Mouse (Mus musculus) ES-Bruce4 (cell line): ENCODE data around the gene Rnf26. TPM values are rescaled to one million over a fixed set of nuclear protein-coding genes. Genes with fewer than 3 reads are reported as not detected.

ENCODE experiments used
- H3K27ac ChIP-seq: 2 replicates; pipeline ENCODE4 v1.5.1; 2012; ENCODE audit warnings: low read length, inconsistent platforms; ENCODE audit not compliant: insufficient read depth
- H3K27me3 ChIP-seq: 2 replicates; pipeline ENCODE4 v1.6.1; 2012; ENCODE audit warnings: mild to moderate bottlenecking, low read length, inconsistent platforms; ENCODE audit not compliant: control insufficient read depth, poor library complexity, insufficient read depth, severe bottlenecking
- H3K36me3 ChIP-seq: 2 replicates; pipeline ENCODE4 v1.6.1; 2012; ENCODE audit warnings: inconsistent platforms, mild to moderate bottlenecking, low read length, moderate library complexity; ENCODE audit not compliant: control insufficient read depth, poor library complexity, insufficient read depth, severe bottlenecking
- H3K4me1 ChIP-seq: one replicate; pipeline ENCODE4 v1.8.1; 2011; ENCODE audit warnings: low read length; ENCODE audit not compliant: control insufficient read depth, insufficient read depth
- H3K4me3 ChIP-seq: 2 replicates; pipeline ENCODE4 v1.5.1; 2011; ENCODE audit warnings: low read depth, mild to moderate bottlenecking, low read length
- H3K9ac ChIP-seq: 2 replicates; pipeline ENCODE4 v1.6.1; 2012; ENCODE audit warnings: low read depth, mild to moderate bottlenecking, inconsistent platforms; ENCODE audit not compliant: poor library complexity, severe bottlenecking
- H3K9me3 ChIP-seq: replicated peaks from 2 replicates; pipeline ENCODE4 v1.6.1; 2012; ENCODE audit warnings: mild to moderate bottlenecking, low read length, inconsistent platforms; ENCODE audit not compliant: control insufficient read depth, poor library complexity, insufficient read depth, severe bottlenecking
- CTCF ChIP-seq: IDR thresholded peaks from one replicate; pipeline ENCODE4 v1.8.1; 2011; ENCODE audit warnings: low read depth, low read length
- EP300 ChIP-seq: IDR thresholded peaks from 2 replicates; pipeline ENCODE4 v1.6.1; 2011; ENCODE audit warnings: low read depth, low read length; ENCODE audit not compliant: insufficient read depth
- POLR2A ChIP-seq: IDR thresholded peaks from one replicate; pipeline ENCODE4 v1.8.1; 2011; ENCODE audit warnings: low read length; ENCODE audit not compliant: insufficient read depth
- polyA plus RNA-seq: library from polyadenylated mRNA; stranded (reverse); fragments of >200 nt; gene quantifications from 2 replicates; pipeline ENCODE4 v1.2.4, GENCODE M21; 2011; ENCODE audit warnings: low read depth; ENCODE audit not compliant: missing spikeins, insufficient read depth, insufficient read length

Gene Rnf26
- polyA plus RNA-seq, 1 experiment, result 34.1 TPM

DNA sequence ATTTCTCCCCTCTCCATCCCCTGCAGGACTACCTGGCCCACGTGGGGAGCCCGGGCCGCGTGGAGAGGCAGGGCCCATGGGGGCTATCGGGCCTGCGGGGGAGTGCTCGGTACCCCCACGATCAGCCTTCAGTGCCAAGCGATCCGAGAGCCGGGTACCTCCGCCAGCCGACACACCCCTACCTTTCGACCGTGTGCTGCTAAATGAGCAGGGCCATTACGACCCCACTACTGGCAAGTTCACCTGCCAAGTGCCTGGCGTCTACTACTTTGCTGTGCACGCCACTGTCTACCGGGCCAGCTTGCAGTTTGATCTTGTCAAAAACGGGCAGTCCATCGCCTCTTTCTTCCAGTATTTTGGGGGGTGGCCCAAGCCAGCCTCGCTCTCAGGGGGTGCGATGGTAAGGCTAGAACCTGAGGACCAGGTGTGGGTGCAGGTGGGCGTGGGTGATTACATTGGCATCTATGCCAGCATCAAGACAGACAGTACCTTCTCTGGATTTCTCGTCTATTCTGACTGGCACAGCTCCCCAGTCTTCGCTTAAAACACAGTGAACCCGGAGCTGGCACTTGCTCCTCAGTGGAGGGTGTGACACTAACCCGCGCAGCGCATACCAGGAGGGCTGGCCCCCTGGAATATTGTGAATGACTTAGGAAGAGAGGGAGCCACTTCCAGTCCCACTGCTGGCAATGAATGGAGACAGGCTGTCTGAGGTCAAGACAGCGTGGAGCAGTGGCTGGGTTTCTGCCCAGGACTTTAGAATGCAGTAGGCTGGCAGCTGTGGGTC, 4.9 kb downstream of the Rnf26 start:
- H3K27ac ChIP-seq, result no peak overlapping the region
- no peaks in the 10 kb centered on the region for H3K27me3 ChIP-seq
- 0 out of 2 replicates have a peak, but pooled peaks cover 3% of the 10 kb centered on the region for H3K36me3 ChIP-seq
- no peaks in the 10 kb centered on the region for H3K9me3 ChIP-seq
- TF ChIP-seq EP300 (no peak), POLR2A (no peak), CTCF (no peak)
- peak overlapping the region; percentile 38; the same call in 1 of the 2 replicates for H3K9ac ChIP-seq
- no peaks in the 10 kb centered on the region for H3K4me1 ChIP-seq
- peak overlapping the region; percentile 8 for H3K4me3 ChIP-seq

DNA sequence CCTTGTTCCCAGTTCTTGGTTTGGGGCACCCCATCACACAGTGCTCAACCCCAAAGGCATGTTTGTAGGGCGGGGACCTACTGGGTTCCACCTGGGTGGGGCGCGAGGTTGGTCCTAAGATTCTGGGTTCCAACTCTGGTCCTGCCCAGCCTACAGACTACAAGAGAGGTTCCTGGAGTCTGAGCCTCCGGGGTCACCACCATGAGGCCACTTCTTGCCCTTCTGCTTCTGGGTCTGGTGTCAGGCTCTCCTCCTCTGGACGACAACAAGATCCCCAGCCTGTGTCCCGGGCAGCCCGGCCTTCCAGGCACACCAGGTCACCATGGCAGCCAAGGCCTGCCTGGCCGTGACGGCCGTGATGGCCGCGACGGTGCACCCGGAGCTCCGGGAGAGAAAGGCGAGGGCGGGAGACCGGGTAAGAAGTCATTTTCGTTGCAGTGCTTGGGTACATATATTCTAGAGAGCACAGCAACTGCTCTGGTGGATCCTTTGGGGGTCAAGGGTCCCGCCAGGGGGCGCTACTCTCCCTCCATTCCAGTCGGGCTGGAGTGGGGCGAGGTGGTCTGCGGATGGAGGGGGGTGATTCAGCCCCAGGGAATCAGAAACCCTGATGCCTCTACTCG, 5.6 kb downstream of the Rnf26 start:
- H3K4me1 ChIP-seq, result no peaks in the 10 kb centered on the region
- H3K36me3 ChIP-seq, result 0 out of 2 replicates have a peak, but pooled peaks cover 3% of the 10 kb centered on the region
- no peaks in the 10 kb centered on the region for H3K9me3 ChIP-seq
- peak overlapping the region; percentile 34; the same call in 1 of the 2 replicates for H3K4me3 ChIP-seq
- H3K27ac ChIP-seq, result no peak overlapping the region
- peak overlapping the region; percentile 38; the same call in 1 of the 2 replicates for H3K9ac ChIP-seq
- H3K27me3 ChIP-seq, result no peaks in the 10 kb centered on the region
- TF ChIP-seq CTCF, result peak; percentile 69
- no peak for TF ChIP-seq EP300
- TF ChIP-seq POLR2A, result no peak

DNA sequence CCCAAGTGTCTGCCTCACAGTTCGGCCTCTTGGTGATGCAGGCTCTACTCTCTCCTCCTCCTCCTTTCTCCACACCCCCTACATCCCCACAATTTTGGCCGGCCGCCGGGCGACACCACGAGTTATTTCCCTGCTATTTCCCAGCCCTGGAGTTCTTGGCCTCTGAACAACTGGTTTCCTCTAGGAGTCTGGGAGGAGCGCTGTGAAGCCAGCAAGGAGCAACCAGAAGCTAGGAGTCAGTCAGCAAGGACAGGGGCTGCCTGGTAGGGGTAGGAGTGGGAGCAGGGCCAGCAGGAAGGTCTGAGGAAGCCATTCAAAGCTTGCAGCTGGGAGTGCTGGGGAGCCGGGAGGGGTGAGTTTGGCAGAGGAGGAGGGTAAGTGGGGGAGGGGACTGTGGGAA, 6.2 kb downstream of the Rnf26 start, which contains the start of gene C1qtnf5:
C1qtnf5 (plus strand) TSS at position 136 of the 400 bp plus-strand sequence.
- Histone ChIP-seq H3K4me1 (no peaks in the 10 kb centered on the region), H3K9me3 (no peaks in the 10 kb centered on the region), H3K27me3 (no peaks in the 10 kb centered on the region), H3K4me3 (peak within 1 kb of the TSS; percentile 34; the same call in 1 of the 2 replicates), H3K36me3 (0 out of 2 replicates have a peak, but pooled peaks cover 3% of the 10 kb centered on the region), H3K27ac (no peak within 1 kb of the TSS), H3K9ac (peak within 1 kb of the TSS; percentile 38; the same call in 1 of the 2 replicates)
- TF ChIP-seq POLR2A, result no peak
- TF ChIP-seq EP300, result no peak
- TF ChIP-seq CTCF, result no peak

DNA sequence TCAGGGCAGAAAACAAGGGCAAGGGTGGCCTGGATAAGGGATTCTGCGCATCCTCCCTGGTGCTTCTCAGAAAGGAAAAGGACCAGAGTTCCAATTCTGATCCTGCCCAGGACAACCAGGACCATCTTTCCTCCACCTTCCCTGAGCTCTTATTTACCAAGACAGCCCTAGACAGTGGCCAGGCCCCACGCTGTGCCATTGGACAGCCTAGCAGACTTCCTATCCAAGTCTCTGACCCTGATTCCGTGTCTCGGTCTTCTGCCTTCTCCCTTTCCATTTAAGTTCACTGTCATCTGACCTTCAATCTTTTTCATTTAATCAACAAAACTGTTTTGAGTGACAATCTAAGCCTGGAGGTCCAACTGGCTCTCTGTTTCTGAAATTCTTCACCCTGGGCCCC, 6.7 kb downstream of the Rnf26 start:
- H3K27ac ChIP-seq, result no peak overlapping the region
- H3K9me3 ChIP-seq, result no peaks in the 10 kb centered on the region
- 0 out of 2 replicates have a peak, but pooled peaks cover 3% of the 10 kb centered on the region for H3K36me3 ChIP-seq
- no peaks in the 10 kb centered on the region for H3K27me3 ChIP-seq
- no peak overlapping the region for H3K4me3 ChIP-seq
- no peaks in the 10 kb centered on the region for H3K4me1 ChIP-seq
- TF ChIP-seq POLR2A (no peak), CTCF (no peak), EP300 (no peak)
- H3K9ac ChIP-seq, result no peak overlapping the region

DNA sequence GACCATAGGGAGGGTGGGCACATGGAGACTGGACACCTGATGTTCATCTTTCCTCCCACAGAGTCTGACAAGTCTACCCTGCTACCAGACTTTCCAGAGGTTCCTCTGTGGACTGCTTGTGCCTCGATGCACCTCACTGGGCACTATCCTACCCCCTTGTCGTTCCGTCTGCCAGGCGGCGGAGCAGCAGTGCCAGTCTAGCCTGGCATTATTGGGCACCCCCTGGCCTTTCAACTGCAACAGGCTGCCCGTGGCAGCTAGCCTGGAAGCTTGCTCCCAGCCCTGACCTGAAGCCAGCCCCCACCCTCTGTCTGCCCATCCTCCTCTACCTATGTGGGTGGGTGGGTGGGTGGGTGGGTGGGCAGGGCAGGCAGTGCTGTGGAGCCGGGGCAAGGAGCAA, 7.1 kb downstream of the Rnf26 start:
- no peaks in the 10 kb centered on the region for H3K4me1 ChIP-seq
- H3K36me3 ChIP-seq, result 0 out of 2 replicates have a peak, but pooled peaks cover 3% of the 10 kb centered on the region
- H3K4me3 ChIP-seq, result no peak overlapping the region
- H3K27ac ChIP-seq, result no peak overlapping the region
- no peak overlapping the region for H3K9ac ChIP-seq
- no peaks in the 10 kb centered on the region for H3K27me3 ChIP-seq
- TF ChIP-seq EP300 (no peak), POLR2A (no peak), CTCF (no peak)
- H3K9me3 ChIP-seq, result no peaks in the 10 kb centered on the region
